Mouse (Mus musculus) testis, postnatal 10 days (tissue): Measurements from ENCODE around the gene Zfp599.

Source experiments
- DNase-seq: peaks from one replicate; pipeline ENCODE4 v3.0.0; 2021; ENCODE audit warnings: low spot score

Zfp599 gene

DNA sequence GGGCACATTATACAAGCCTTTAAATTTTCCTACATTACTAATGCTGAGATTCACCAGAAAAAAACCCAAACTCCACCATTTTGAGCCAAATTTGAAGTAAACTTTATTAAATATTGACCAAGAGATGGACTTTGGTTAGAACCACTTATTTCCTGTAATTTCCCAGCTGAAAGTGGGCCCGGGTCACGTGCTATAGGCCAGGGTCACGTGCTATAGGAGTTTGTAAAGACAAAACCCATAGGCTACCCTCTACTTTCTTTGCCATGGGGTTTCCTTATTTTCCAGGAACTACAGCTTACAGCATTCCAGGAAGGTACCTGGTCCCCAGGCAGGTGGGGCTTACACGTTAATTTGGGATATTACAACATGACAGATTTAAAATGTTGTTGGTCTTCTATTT is 35.6 kb downstream of the Zfp599 start:
- DNase-seq, result no peak

DNA sequence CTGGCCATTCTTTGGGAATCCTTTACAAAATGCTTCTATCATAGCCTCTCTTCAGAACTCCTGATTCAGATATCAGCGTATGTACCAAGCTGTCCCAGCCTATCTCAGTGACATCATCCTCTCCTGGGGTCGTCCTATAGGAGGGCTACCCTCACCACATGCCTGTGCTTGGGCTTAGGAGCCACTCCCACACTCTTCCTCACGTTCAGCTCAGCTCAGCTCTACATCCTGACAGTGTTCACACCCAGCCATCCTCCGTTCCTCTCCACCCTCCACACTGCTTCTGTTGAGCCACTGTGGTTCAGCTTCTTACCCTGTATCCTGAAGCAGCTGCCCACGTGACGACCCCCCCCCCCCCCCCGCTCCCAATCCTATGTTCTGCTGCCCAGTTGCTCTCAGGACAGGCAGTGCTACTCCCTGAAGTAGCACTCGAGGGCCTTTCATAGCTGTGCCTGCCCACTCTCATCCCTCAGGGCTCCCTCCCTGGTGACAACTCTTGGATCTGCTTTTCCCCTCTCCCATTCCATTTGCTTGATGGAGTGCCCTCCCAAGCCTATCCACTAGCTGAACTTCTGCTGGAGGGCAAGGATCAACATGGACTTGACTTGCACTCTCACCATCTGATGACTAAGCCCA is 41.7 kb downstream of the Zfp599 start:
- no peak for DNase-seq

DNA sequence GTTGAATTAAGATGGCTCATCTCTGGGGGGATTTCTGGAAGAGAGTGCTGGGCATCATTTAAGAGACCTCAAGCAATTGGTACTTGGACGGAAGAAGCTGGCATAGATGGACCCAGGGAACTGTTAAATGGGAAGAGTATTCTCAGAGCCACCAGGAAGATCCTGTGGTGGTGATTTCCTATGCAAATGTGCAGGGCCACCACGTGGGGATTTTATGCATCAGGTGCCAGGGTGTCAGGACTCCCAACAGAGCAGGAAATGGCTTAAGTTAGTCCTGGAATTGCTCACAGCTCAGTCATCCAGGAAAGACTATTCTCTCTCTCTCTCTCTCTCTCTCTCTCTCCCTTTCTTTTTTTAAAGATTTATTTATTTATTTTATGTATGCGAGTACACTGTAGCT is 43.0 kb downstream of the Zfp599 start:
- DNase-seq, result no peak

DNA sequence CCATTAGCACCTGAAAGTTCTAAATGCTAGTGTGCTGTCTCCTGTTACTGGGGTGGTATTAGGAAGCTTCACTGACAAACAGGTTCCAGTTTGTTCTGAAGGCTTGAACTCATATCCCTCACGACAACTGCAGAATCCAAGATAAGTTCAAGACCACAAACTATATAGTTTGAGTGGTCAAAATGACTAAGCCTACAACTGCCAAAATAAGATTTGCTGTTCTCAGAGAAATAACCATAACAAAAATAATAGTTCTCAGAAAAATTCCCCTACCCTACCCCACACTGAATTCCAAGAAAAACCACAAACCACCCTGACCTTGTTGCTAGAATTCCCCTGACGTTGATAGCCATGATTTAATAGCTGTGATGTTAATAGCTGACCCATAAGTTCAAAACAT is 45.1 kb downstream of the Zfp599 start:
- DNase-seq, result no peak

DNA sequence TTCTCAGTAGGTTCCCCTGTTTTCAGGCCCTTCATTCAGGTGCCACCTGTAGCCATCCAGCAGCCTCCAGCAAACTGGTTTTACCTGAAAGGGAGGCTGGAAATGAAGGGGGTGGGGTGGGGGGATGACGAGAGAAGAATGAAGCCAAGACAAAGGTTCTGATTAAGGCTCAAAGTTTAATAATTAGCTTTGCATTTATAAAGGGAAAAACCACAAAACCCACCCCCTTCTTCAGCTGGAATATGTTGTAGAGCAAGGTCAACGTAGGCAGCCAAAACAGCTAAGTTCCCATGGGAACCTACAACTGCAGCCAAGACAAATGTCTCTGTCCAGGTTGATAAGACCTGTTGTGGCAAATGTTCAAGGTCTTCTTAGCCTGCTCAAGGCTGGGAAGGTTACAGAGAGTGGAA is 45.9 kb downstream of the Zfp599 start:
- no peak for DNase-seq
